Mouse (Mus musculus): ENCODE results near the gene Ccdc73.
"Not testable (repeated sequence)": the region's sequence is repeated elsewhere in the genome, so short reads cannot be mapped to it uniquely, and the experiment has no call there.

Ccdc73 gene

GRCm38 (mm10) chr2:104878794-104879193, 11.2 kb downstream of the Ccdc73 start:
- no peak for DNase-seq

- DNase-seq: no peak
Measured at GRCm38 (mm10) chr2:104886109-104886508, 18.5 kb downstream of the Ccdc73 start.

GRCm38 (mm10) chr2:104887331-104887730, 19.7 kb downstream of the Ccdc73 start:
- not testable (repeated sequence) for DNase-seq

- peak; percentile 58 to 65 for DNase-seq
Measured at GRCm38 (mm10) chr2:104887882-104888566, 20.4 kb downstream of the Ccdc73 start.

DNA sequence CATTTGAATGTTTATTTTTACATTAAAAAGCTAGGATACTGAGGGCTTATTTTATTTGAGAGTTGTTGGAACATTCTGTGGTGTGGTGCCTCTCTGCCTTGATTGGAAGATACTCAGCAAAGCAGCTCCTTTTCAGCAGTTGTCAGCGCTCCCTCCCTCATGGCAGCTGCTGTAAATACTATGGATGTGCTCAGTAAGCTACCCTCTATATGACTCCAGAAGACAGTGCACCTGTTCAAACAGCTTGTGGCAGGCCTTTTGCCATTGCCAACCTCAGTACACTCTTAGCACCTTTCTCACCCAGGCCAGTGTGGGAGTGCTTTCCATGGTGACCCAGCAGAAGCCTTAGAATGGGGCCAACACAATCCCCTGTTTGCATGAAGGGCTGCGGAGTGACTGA, 32.4 kb downstream of the Ccdc73 start:
- no peak for DNase-seq

DNA sequence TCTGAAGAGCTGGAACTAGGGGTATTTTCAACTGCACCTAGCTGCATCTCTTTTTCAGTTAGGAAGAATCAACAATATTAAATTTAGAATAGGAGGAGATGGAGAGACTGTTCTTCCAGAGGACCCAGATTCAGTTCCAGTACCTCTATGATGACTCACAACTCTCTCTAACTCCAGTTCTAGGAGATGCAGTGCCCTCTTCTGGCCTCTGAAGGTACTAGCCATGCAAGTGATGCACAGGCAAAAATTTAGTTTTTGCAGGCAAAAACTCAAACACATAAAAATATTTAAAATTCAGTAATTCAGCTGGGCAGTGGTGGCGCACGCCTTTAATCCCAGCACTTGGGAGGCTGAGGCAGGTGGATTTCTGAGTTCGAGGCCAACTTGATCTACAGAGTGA, 48.1 kb downstream of the Ccdc73 start:
- no peak for DNase-seq

GRCm38 (mm10) chr2:104964492-104964891, 96.9 kb downstream of the Ccdc73 start:
- no peak for DNase-seq

DNA sequence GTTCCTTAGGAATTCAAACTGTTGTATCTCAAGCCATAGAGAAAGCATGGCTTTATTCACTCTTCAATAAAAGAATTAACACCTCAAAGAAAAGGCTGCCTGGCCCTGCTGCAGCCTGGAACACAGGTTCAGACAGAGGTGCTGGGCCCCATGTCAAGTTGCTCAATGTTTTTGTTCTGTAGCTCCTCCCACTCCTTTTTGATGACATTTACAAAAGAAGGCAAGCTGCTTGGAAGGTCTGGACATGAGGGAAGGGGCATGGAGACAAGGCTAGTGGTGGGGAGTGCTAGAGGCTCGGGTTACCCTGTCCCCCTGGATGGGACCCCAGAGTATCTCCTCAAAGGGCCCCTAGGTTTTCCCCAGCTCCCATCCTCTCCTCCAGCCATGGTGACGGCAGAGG, 114.1 kb downstream of the Ccdc73 start:
- DNase-seq: no peak

DNA sequence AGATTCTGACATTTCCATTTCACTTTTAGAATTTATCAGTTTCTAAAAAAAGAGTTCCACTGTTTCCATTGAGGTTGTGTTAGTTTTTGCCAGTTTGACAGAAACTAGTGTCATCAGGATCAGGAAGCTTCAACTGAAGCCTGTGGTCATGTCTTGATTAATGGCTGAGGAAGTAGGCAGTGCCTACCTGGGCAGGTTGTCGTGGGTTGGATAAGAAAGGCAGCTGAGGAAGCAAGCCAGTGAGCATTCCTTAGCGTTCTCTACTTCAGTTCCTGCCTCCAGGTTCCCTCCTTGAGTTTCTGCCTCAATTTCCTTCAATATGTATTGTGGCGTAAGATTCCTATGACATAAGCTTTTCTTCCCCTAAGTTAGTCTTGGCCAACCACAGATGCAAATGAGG, 118.2 kb downstream of the Ccdc73 start:
- DNase-seq: no peak

DNA sequence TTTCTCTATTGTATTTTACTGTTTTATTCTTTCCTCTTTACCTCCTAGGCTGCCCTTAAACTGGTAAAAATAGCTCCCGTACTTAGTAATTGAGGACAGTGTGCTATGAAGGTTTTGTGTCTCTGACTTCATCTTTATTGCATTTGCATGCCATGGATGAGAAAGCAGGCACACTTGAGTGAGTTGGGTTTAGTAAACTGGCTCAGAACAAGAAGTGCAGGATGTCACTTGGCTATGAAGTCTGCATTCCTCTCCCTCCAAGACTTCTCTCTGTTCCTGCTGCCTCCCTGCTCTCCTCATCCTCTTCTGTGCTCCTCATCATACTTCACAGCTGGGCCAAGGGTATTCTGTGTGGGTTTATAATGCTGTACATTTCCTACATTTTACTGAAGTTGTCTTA, 121.4 kb downstream of the Ccdc73 start:
- DNase-seq: no peak

DNA sequence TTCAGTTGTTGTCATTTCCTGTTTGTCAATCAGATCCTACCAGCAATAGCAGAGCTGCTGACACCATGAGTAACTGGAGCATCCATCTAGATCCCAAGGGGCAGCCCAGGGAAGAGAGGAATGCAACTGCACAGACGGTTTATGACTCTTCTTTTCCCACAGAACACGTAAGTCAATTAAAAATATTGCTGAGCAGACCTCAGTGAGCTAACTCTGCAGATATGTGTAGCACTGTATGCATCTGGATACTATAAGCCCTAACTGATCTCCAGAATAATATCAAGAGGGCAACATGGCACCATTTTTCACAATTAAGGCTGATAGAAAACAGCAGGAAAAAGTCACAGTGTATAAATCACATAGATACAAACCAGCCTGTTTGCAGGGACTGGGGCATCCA, 126.8 kb downstream of the Ccdc73 start:
- no peak for DNase-seq

GRCm38 (mm10) chr2:104996201-104996600, 128.6 kb downstream of the Ccdc73 start:
- no peak for DNase-seq

GRCm38 (mm10) chr2:105007236-105007635, 139.6 kb downstream of the Ccdc73 start:
- DNase-seq: no peak

DNA sequence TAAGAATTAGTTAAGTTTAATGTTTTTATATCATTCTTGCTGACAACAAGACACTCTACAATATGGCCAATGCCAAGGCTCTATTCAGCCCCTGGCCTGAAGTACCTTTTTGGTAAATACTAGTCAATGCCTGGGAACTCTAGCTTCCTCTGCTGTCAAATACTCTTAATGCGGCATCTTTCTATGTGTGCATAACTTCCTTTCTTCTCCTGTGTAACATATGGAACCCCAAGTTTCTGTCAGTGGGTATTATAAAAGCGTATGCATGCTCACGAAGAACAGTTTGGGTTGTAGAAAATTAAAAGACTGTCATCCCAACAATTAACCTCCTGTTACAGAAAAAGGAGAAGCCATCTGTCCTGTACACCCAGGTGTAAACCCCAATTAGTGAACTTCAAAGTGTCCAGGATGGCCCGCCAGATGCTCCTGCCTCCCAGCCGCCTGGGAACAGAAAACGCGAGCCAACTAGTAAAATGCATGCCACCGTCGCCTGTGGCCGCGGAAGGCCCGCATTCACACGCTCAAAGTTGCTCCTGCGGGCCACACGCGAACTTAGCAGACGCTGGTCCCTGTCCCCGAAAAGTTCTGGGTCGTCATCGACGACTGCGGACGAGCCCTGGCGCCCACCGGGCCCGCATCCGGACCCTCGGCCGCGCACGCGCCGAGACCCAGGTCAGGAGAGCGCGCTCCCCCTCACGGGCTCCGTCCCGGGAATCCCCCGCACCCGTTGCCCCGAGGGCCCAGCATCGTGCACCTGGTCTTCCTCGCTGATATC, 148.8 kb downstream of the Ccdc73 start:
- DNase-seq: no peak

DNA sequence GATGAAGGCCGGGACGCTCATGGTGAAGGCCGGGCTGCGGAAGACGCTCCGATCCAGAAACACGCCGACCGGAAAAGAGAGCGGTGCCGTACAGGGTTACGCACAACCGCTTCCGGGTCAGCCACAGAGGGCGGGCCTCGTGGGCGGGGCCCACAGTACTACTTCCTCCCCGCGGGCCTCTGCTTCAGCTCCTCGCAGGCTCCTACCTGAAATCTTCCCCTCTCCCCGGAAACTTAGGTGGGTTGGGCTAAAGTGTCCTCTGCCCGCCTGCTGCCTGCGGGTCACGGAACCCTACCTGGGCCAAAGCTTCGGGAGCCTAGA, 149.3 kb downstream of the Ccdc73 start, which contains the start of gene Eif3m:
TSS of gene Eif3m (minus strand) at position 114 of the 321 bp plus-strand sequence.
- DNase-seq: peak; percentile 94 to 95

- DNase-seq: no peak
Measured at GRCm38 (mm10) chr2:105017802-105018201, 150.2 kb downstream of the Ccdc73 start.

GRCm38 (mm10) chr2:105019457-105019856, 151.9 kb downstream of the Ccdc73 start:
- no peak for DNase-seq

GRCm38 (mm10) chr2:105021256-105021655, 153.7 kb downstream of the Ccdc73 start:
- no peak for DNase-seq

GRCm38 (mm10) chr2:105021836-105022235, 154.2 kb downstream of the Ccdc73 start:
- no peak for DNase-seq

- no peak for DNase-seq
Measured at GRCm38 (mm10) chr2:105023031-105023615, 155.5 kb downstream of the Ccdc73 start.

DNA sequence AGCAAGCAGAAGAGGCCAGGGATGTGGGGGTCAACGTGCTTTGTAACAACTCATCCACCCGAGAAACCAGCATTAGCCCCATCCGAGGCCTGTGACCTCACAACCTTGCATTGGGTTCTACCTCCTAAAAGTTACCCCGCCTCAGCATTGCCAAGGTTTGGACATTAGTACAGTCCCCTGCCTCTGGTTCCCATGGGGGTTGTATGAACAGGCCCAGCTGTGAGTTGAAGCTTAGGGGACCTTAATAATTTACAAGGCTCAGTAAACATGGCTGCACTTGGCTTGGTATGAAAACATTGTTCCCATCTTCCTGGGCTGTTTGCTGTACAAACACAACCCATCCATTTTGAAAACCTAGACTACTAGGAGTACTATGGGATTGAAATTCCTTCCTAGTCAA, 156.2 kb downstream of the Ccdc73 start:
- no peak for DNase-seq

GRCm38 (mm10) chr2:105025610-105026009, 158.0 kb downstream of the Ccdc73 start:
- not testable (repeated sequence) for DNase-seq

GRCm38 (mm10) chr2:105026950-105027695, 159.5 kb downstream of the Ccdc73 start:
- DNase-seq: no peak

Data from lung, adult 18-20 months (tissue).